Mouse (Mus musculus): ENCODE data around the gene Ppp1r1a. TPM values are rescaled to one million over a fixed set of nuclear protein-coding genes. Genes with fewer than 3 reads are reported as not detected.
A peak's percentile ranks its signal among the peaks of the same experiment; 100 is the strongest.

Gene Ppp1r1a
- polyA plus RNA-seq, 1 experiment from 2014 or later, result 0.30 TPM

- H3K4me1 ChIP-seq (replicated peaks), result 0 out of 2 replicates have a peak, but pooled peaks cover 4% of the 10 kb centered on the region
- no peaks in the 10 kb centered on the region for H3K36me3 ChIP-seq (replicated peaks)
- ATAC-seq (ENCODE audit: insufficient read depth), result no peak
- 5% methylated on average over 10 of the region's 10 CpGs for WGBS (ENCODE audit: insufficient replicate concordance)
- H3K9ac ChIP-seq, result no peak overlapping the region
- H3K9me3 ChIP-seq (replicated peaks), result no peaks in the 10 kb centered on the region
- H3K4me2 ChIP-seq, result peak overlapping the region; percentile 44
- H3K27ac ChIP-seq (replicated peaks), result no peak overlapping the region
- H3K4me3 ChIP-seq (replicated peaks), result no peak overlapping the region
- peaks cover 10% of the 10 kb centered on the region for H3K27me3 ChIP-seq
These were observed 23.7 kb downstream of the Ppp1r1a start for GRCm38 (mm10) chr15:103514119-103514518.

DNA sequence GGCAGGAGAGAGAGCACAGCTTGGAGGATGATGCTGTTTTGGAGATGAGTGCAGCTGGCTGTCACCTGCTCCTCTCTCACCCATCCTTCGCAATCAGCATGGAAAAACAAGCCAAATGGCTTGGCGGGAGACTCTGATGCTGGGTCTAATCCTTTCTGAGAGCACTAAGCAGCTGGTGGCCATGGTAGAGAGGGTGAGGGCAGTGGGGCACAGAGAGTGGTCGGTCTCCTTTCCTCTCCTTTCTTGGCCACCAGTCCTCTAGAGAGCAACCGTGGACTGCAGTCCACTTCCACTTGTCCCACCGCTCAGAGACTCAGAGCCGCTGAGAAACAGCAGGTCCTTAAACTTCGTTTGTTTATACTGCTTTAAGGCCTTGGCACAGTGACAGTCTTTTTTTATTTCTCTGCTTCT is 24.2 kb downstream of the Ppp1r1a start:
- peak overlapping the region; percentile 44; the same call in 1 of the 2 replicates for H3K4me2 ChIP-seq
- no peaks in the 10 kb centered on the region for H3K9me3 ChIP-seq (replicated peaks)
- WGBS (ENCODE audit: insufficient replicate concordance), result 17% methylated on average over 7 of the region's 7 CpGs
- no peak overlapping the region for H3K27ac ChIP-seq (replicated peaks)
- H3K9ac ChIP-seq, result no peak overlapping the region
- H3K27me3 ChIP-seq, result peaks cover 10% of the 10 kb centered on the region
- H3K4me1 ChIP-seq (replicated peaks), result 0 out of 2 replicates have a peak, but pooled peaks cover 4% of the 10 kb centered on the region
- H3K36me3 ChIP-seq (replicated peaks), result no peaks in the 10 kb centered on the region
- ATAC-seq (ENCODE audit: insufficient read depth), result no peak
- H3K4me3 ChIP-seq (replicated peaks), result no peak overlapping the region

DNA sequence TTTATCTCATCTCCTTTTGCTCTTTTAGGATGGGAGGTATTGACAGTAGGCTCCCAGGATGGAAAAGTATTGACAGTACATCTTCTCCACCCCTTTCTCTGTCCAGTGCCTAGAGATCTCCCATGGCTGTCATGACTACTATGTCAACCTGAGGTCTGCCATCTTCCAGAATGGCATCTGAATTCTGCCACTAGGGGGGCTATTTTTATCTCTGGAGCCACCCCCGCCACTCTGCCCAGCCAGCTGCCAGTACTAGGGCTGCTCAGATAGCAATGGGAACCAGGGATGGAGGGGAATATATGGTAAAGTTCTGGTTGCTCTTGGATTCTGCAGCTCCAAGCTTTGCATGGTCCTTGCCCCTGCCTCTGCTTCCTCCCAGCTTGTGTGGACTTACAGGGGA is 26.2 kb downstream of the Ppp1r1a start:
- Histone ChIP-seq H3K27me3 (peaks cover 10% of the 10 kb centered on the region), H3K4me2 (no peak overlapping the region), H3K27ac (replicated peaks) (no peak overlapping the region), H3K9me3 (replicated peaks) (no peaks in the 10 kb centered on the region), H3K4me3 (replicated peaks) (no peak overlapping the region), H3K36me3 (replicated peaks) (no peaks in the 10 kb centered on the region), H3K4me1 (replicated peaks) (0 out of 2 replicates have a peak, but pooled peaks cover 4% of the 10 kb centered on the region), H3K9ac (no peak overlapping the region)
- no peak for ATAC-seq (ENCODE audit: insufficient read depth)
- 30% methylated on average over 1 of the region's 1 CpGs for WGBS (ENCODE audit: insufficient replicate concordance)

DNA sequence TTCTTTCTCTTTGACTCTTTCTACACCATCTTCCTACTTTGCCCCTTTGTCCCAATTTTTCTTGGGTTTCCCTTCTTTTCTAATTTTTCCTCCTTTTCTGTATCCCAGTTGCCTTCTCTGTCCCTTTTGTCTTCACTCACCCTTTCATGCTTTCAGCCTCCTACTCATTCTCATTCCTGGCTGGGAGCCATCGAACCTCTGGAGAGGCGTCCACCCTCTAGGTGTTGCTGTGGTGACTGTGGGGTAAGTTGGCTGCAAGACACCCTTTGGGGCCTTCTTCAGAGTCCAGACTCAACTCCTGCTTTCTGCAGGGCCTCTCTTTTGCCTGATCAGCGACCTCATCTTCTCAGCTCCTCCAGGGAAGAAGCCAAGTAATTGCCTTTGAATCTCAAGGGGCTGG is 28.5 kb downstream of the Ppp1r1a start:
- H3K9ac ChIP-seq, result no peak overlapping the region
- no peak overlapping the region for H3K27ac ChIP-seq (replicated peaks)
- H3K4me1 ChIP-seq (replicated peaks), result 0 out of 2 replicates have a peak, but pooled peaks cover 4% of the 10 kb centered on the region
- H3K4me2 ChIP-seq, result no peak overlapping the region
- WGBS (ENCODE audit: insufficient replicate concordance), result 43% methylated on average over 3 of the region's 3 CpGs
- no peaks in the 10 kb centered on the region for H3K9me3 ChIP-seq (replicated peaks)
- H3K27me3 ChIP-seq, result peaks cover 23% of the 10 kb centered on the region
- no peaks in the 10 kb centered on the region for H3K36me3 ChIP-seq (replicated peaks)
- ATAC-seq (ENCODE audit: insufficient read depth), result no peak
- H3K4me3 ChIP-seq (replicated peaks), result no peak overlapping the region

DNA sequence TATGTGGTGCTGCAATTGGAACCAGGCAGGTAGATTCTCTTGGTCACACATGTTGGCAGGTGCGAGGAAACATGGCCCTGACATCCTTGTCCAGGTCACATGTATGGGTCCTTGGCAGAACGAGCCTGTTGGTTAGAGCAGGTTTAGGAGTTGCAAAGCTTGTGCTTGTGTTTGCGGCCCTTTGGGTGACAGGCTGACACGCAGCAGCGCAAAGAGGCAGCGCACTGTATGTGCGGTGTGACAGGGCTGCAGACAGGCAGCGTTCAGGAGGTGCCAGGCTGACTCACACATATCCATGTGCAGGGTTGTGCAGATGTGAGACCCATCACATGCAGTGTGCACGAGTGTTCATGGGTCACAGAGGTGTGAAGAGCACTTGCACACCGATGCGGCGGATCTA is 34.1 kb downstream of the Ppp1r1a start:
- 49% methylated on average over 12 of the region's 12 CpGs for WGBS (ENCODE audit: insufficient replicate concordance)
- H3K36me3 ChIP-seq (replicated peaks), result no peaks in the 10 kb centered on the region
- H3K27me3 ChIP-seq, result peaks cover 44% of the 10 kb centered on the region
- no peak overlapping the region for H3K27ac ChIP-seq (replicated peaks)
- no peaks in the 10 kb centered on the region for H3K9me3 ChIP-seq (replicated peaks)
- no peaks in the 10 kb centered on the region; the same call in 1 of the 2 replicates for H3K4me1 ChIP-seq (replicated peaks)
- no peak overlapping the region for H3K9ac ChIP-seq
- no peak overlapping the region for H3K4me3 ChIP-seq (replicated peaks)
- no peak overlapping the region for H3K4me2 ChIP-seq
- ATAC-seq (ENCODE audit: insufficient read depth), result no peak

DNA sequence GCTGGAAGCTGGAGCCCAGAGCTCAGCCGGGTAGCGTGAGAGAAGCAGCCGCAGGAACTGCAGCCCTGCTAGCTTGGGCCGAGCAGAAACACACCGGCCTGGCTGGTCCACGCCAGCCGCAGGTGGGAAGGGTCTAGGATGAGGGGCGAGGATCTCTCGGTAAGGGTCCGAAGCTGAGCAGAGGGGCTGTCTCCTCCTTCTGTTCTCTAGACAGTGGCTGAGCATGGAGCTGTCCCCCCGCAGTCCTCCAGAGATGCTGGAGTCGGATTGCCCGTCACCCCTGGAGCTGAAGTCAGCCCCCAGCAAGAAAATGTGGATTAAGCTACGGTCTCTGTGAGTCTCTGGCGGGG is 34.6 kb downstream of the Ppp1r1a start:
- Histone ChIP-seq H3K4me2 (peak overlapping the region; percentile 68), H3K9ac (no peak overlapping the region), H3K9me3 (replicated peaks) (no peaks in the 10 kb centered on the region), H3K27me3 (peaks cover 44% of the 10 kb centered on the region), H3K27ac (replicated peaks) (no peak overlapping the region), H3K4me3 (replicated peaks) (peak overlapping the region; percentile 41), H3K4me1 (replicated peaks) (no peaks in the 10 kb centered on the region; the same call in 1 of the 2 replicates), H3K36me3 (replicated peaks) (no peaks in the 10 kb centered on the region)
- no peak for ATAC-seq (ENCODE audit: insufficient read depth)
- 4% methylated on average over 15 of the region's 15 CpGs for WGBS (ENCODE audit: insufficient replicate concordance)

DNA sequence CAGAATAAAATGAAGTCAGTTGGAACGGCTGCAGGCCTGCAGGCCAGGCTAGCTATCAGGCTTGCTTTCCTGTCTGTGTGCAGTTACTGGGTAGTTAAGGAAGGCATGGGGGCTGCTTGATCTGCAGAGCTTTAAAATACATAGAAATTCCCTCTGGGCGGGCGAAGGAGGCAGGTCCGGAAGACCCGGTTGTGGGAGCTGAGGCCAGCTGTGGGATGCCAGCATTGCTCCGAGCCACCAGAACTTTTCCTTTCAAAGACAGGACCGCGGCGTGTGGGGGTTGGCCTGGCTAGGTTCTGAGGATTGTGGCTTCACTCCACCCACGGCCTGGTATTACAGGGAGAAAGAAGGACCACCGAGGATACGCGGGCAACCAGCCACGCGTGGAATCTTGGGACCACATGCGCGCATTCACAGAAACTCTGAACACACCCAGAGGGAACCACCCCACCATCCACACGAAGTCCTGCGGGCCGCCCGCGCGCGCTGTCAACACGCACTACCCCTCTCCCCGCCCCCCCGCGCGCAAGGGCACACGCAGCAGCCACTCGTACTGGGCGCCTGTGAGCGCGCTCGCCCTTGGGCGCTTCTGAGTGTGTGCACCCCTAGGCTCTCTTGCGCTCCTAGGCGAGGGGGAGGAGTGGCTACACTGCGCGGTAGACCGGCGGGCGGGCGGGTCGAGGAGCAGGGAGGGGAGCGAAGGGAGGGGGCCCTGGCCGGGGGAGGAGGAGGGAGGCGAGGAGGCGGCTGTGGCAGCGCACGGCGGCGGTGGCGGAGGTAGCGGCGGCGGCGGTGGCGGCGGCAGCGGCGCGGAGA is 35.2 kb downstream of the Ppp1r1a start, which contains the start of gene Pde1b:
Gene Pde1b, plus strand, starts transcription at position 600 of the 816 bp plus-strand sequence.
- Histone ChIP-seq H3K9ac (no peak within 1 kb of the TSS), H3K4me3 (replicated peaks) (peak within 1 kb of the TSS; percentile 41), H3K4me1 (replicated peaks) (no peaks in the 10 kb centered on the region; the same call in 1 of the 2 replicates), H3K4me2 (peak within 1 kb of the TSS; percentile 68), H3K27ac (replicated peaks) (no peak within 1 kb of the TSS), H3K27me3 (peaks cover 44% of the 10 kb centered on the region), H3K36me3 (replicated peaks) (no peaks in the 10 kb centered on the region), H3K9me3 (replicated peaks) (no peaks in the 10 kb centered on the region)
- under 1% methylated on average over 60 of the region's 63 CpGs for WGBS (ENCODE audit: insufficient replicate concordance)
- ATAC-seq (ENCODE audit: insufficient read depth), result peak; percentile 56

DNA sequence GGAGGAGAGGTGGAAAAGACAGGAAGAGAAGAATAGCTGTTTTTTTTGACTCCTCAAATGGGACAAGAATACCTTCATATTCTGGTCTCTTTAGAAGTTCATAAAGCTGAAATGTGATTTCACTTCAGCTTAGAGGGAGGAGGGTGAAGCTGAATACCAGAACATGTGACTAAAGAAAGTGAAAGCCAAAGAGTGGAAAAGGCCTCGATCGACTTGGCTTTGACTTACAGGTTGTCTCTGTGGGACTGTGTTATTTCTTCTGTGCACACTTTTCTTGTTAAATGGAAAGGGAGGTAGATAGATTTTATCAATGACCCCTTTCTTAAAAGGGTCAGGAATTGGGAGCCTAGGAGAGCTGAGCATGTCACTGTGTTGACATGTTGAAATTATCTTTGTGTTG is 36.6 kb downstream of the Ppp1r1a start:
- Histone ChIP-seq H3K4me2 (no peak overlapping the region), H3K9ac (no peak overlapping the region), H3K27ac (replicated peaks) (no peak overlapping the region), H3K4me1 (replicated peaks) (no peaks in the 10 kb centered on the region; the same call in 1 of the 2 replicates), H3K4me3 (replicated peaks) (no peak overlapping the region), H3K9me3 (replicated peaks) (no peaks in the 10 kb centered on the region), H3K36me3 (replicated peaks) (no peaks in the 10 kb centered on the region), H3K27me3 (peaks cover 44% of the 10 kb centered on the region)
- 57% methylated on average over 2 of the region's 2 CpGs for WGBS (ENCODE audit: insufficient replicate concordance)
- no peak for ATAC-seq (ENCODE audit: insufficient read depth)

DNA sequence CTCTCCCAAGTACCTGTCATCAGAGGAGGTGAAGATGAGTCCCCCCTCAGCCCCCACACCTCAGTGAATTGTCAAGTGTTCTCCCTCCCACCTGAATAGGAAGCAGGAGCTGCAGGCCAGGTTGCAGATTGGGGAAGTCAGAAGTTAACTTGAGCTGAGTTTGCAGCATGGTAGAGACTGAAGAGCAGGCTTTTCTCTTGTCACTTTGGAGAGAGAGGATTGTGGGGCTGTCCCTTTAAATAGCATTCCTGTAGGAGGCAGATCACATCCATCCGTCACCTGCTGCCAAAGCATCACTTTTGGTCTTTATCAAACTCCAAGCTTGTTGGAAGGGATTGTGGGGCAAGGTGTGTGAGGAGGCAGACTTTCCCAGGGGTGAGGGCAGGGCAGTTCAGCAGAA is 37.1 kb downstream of the Ppp1r1a start:
- H3K4me1 ChIP-seq (replicated peaks), result no peaks in the 10 kb centered on the region; the same call in 1 of the 2 replicates
- H3K27ac ChIP-seq (replicated peaks), result no peak overlapping the region
- peaks cover 44% of the 10 kb centered on the region for H3K27me3 ChIP-seq
- H3K9me3 ChIP-seq (replicated peaks), result no peaks in the 10 kb centered on the region
- no peak overlapping the region for H3K9ac ChIP-seq
- 46% methylated on average over 1 of the region's 1 CpGs for WGBS (ENCODE audit: insufficient replicate concordance)
- ATAC-seq (ENCODE audit: insufficient read depth), result no peak
- H3K4me2 ChIP-seq, result no peak overlapping the region
- no peaks in the 10 kb centered on the region for H3K36me3 ChIP-seq (replicated peaks)
- H3K4me3 ChIP-seq (replicated peaks), result no peak overlapping the region

DNA sequence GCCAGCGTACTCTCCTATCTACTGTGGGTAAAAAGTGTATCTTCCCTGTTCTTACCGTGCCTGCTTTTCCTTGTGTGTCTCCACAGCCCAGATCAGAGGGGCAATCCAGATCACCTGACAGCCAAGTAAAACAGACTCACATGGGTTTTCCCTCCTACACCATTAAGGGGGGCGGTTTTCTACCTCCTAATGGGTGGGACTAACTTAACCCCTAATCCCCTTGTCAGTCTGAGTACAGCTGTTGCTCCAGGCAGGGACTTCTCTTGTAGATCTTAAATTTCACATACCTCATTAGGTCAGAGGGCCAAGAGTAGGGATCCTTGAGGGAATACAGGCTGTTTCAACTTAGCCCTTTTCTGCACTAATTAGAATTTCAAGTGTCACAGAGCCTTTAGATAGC is 39.6 kb downstream of the Ppp1r1a start:
- Histone ChIP-seq H3K4me1 (replicated peaks) (no peaks in the 10 kb centered on the region; the same call in 1 of the 2 replicates), H3K36me3 (replicated peaks) (no peaks in the 10 kb centered on the region), H3K27me3 (peaks cover 18% of the 10 kb centered on the region), H3K4me3 (replicated peaks) (no peak overlapping the region), H3K9me3 (replicated peaks) (no peaks in the 10 kb centered on the region), H3K9ac (no peak overlapping the region), H3K27ac (replicated peaks) (no peak overlapping the region), H3K4me2 (no peak overlapping the region)
- 47% methylated on average over 3 of the region's 3 CpGs for WGBS (ENCODE audit: insufficient replicate concordance)
- no peak for ATAC-seq (ENCODE audit: insufficient read depth)

DNA sequence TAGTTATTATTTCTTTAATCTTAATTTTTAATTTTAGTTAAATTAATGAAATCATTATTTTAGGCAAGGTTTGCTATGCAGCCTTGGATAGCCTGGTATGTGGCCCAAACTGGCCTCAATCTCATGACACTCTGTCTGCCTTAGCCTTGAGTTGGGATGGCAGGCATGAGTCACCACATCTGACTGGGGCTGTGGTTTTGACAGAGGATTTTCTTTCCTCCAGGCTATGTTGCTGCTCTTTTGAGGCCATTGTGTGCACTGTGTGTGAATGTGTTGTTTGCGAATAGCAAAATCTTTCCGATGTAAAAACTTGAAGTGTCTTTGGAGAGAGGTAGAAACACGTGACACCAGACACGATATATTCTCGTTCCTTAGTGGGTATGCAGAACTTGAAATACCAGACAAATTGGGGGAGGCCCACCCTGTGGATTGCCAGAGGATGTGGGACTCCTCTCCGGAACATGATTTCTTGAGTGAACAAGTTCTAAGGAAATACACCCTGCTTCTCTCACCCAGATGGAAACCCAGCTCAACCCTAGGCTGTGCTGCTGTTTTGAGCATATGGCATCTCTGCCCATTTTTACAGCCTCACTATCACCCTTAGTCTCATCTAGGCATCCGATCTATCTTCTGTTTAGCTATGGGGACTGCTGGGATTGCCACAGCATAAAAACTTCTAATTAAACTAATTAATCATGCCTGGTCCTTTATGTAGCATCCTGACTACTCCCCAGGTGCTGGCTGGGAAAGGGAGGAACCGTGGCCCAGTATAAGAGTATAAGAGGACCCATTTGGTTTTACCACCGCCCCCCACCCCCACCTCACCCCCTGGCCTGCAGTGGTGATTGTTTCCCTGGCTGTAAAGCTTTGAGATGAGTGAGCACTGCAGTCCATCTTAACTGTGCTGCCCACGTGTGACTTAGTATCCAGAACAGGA is 41.3 kb downstream of the Ppp1r1a start:
- Histone ChIP-seq H3K9me3 (replicated peaks) (no peaks in the 10 kb centered on the region), H3K4me3 (replicated peaks) (no peak overlapping the region), H3K27me3 (0 out of 2 replicates have a peak, but pooled peaks cover 1% of the 10 kb centered on the region), H3K9ac (no peak overlapping the region), H3K27ac (replicated peaks) (no peak overlapping the region), H3K4me1 (replicated peaks) (no peaks in the 10 kb centered on the region), H3K36me3 (replicated peaks) (no peaks in the 10 kb centered on the region), H3K4me2 (no peak overlapping the region)
- WGBS (ENCODE audit: insufficient replicate concordance), result 68% methylated on average over 10 of the region's 10 CpGs
- no peak for ATAC-seq (ENCODE audit: insufficient read depth)
